Comparison of ENCODE assay signal across 8 mouse cellular contexts in genomic region chr1:74082841-74083463, GRCm38 (mm10). TPM values are rescaled to one million over a fixed set of nuclear protein-coding genes. Genes with fewer than 3 reads are reported as not detected.
DNase-seq lines count a peak whose midpoint lies in the region; ATAC-seq and TF ChIP-seq lines count a peak whose summit lies in the region.

No protein-coding gene starts in this region.

- no peaks in the 10 kb centered on the region for H3K36me3 ChIP-seq in E14TG2a.4 (ENCODE audit: insufficient read depth, low read length)
- H3K36me3 ChIP-seq in heart, postnatal 0 days (replicated peaks; ENCODE audit: control insufficient read depth, insufficient read depth, low read length) = no peaks in the 10 kb centered on the region
- peaks cover 11% of the 10 kb centered on the region for H3K36me3 ChIP-seq in limb, embryonic 13.5 days

- peak overlapping the region; percentile 37; the same call in 1 of the 2 replicates for H3K27ac ChIP-seq in heart, postnatal 0 days (ENCODE audit: low read depth)
- H3K27ac ChIP-seq in limb, embryonic 13.5 days = no peak overlapping the region

- no peak overlapping the region for H3K4me2 ChIP-seq in heart, postnatal 0 days (ENCODE audit: low read depth, low read length)
- no peak overlapping the region for H3K4me2 ChIP-seq in limb, embryonic 13.5 days (replicated peaks)

- peak; percentile 97 for TF ChIP-seq CTCF in E14TG2a.4 (conservative IDR thresholded peaks at IDR 0.05; ENCODE audit: low read length)
- TF ChIP-seq CTCF in heart, postnatal 0 days (IDR thresholded peaks at IDR 0.05; ENCODE audit: low read depth) = peak; percentile 88

- H3K9ac ChIP-seq in heart, postnatal 0 days (replicated peaks; ENCODE audit: low read depth, low read length) = no peak overlapping the region
- no peak overlapping the region for H3K9ac ChIP-seq in limb, embryonic 13.5 days

- TF ChIP-seq EP300 in heart, postnatal 0 days (IDR thresholded peaks at IDR 0.05; ENCODE audit: low read depth) = no peak

- H3K27me3 ChIP-seq in E14TG2a.4 (ENCODE audit: insufficient read depth, low read length) = peaks cover 26% of the 10 kb centered on the region; the same call in 1 of the 2 replicates
- H3K27me3 ChIP-seq in heart, postnatal 0 days (ENCODE audit: control insufficient read depth, insufficient read depth, low read length) = no peaks in the 10 kb centered on the region
- no peaks in the 10 kb centered on the region for H3K27me3 ChIP-seq in limb, embryonic 13.5 days

- intact Hi-C loops in heart, postnatal 25 days (cut with DNase I) = loop anchor here (2.0 kb wide), 1 partner anchor 40 kb away; no protein-coding TSS in a partner anchor

- peak; percentile 69 to 80 for DNase-seq in heart, adult 18-20 months
- no peak for DNase-seq in heart, postnatal 25 days (ENCODE audit: low spot score)
- DNase-seq in c-Kit-positive CD71-positive TER-119-positive erythroid progenitor cells, embryonic 14.5 days (ENCODE audit: low spot score) = peak; percentile 61
- peak; percentile 81 for DNase-seq in heart, postnatal 0 days (ENCODE audit: low spot score)
- no peak for DNase-seq in frontal cortex, postnatal 25 days (ENCODE audit: low spot score in 2 of 2)

- peaks cover 40% of the 10 kb centered on the region for H3K4me1 ChIP-seq in E14TG2a.4 (replicated peaks; ENCODE audit: low read depth, low read length)
- H3K4me1 ChIP-seq in heart, postnatal 0 days (ENCODE audit: control insufficient read depth, insufficient read depth) = peaks cover 26% of the 10 kb centered on the region
- H3K4me1 ChIP-seq in limb, embryonic 13.5 days = peaks cover 53% of the 10 kb centered on the region

- no peaks in the 10 kb centered on the region for H3K9me3 ChIP-seq in E14TG2a.4 (ENCODE audit: low read length)
- no peaks in the 10 kb centered on the region for H3K9me3 ChIP-seq in heart, postnatal 0 days (replicated peaks; ENCODE audit: control insufficient read depth, low read length)
- H3K9me3 ChIP-seq in limb, embryonic 13.5 days = no peaks in the 10 kb centered on the region

- no peak overlapping the region for H3K4me3 ChIP-seq in E14TG2a.4 (replicated peaks; ENCODE audit: low read length)
- H3K4me3 ChIP-seq in heart, postnatal 0 days (ENCODE audit: low read depth, low read length) = no peak overlapping the region
- H3K4me3 ChIP-seq in limb, embryonic 13.5 days = no peak overlapping the region

- ATAC-seq in heart, postnatal 0 days (ENCODE audit: insufficient read depth, low read depth) = peak; percentile 66
- ATAC-seq in limb, embryonic 13.5 days (ENCODE audit: low FRiP score, low read depth) = peak; percentile 16; the same call in 1 of the 2 replicates
- ATAC-seq in monocyte, adult 5-6 weeks (replicated peaks; ENCODE audit: insufficient number of reproducible peaks, low FRiP score, low TSS enrichment, poor library complexity, severe bottlenecking) = peak; percentile 51; the same call in 1 of the 2 replicates

- 18% methylated on average over 6 of the region's 6 CpGs for WGBS in heart, postnatal 0 days
- WGBS in limb, embryonic 13.5 days = 21% methylated on average over 6 of the region's 6 CpGs

RNA-seq across cellular contexts. Expression of gene Tns1, which starts 41.3 kb away (rescaled TPM):
- 100 to 1,000 TPM; 636 to 666 TPM for total RNA-seq in heart, adult 18-20 months (2021)
- total RNA-seq in heart, postnatal 25 days (2021) = 100 to 1,000 TPM; 679 to 701 TPM
- total RNA-seq in heart, postnatal 0 days (2014; rRNA removed; ENCODE audit: low replicate concordance) = 458 and 512 TPM in 2 replicates
- 108 and 125 TPM in 2 replicates for polyA plus RNA-seq in heart, postnatal 0 days (2015; fragmentation: Nextera tagmentation; extraction: Ambion mirVana)
- 44.4 and 45.1 TPM in 2 replicates for polyA plus RNA-seq in limb, embryonic 13.5 days (2015; fragmentation: Nextera tagmentation; extraction: Ambion mirVana)
- 1.9 to 2.9 TPM (median 2.0 TPM) in 3 replicates for total RNA-seq in monocyte, adult 5-6 weeks (2017)

RNA-seq across cellular contexts. Expression of gene Rufy4, which starts 42.4 kb away (rescaled TPM):
- total RNA-seq in heart, adult 18-20 months (2021) = under 1 TPM; 0.84 to 0.95 TPM
- 1 to 10 TPM; 1.1 to 1.5 TPM for total RNA-seq in heart, postnatal 25 days (2021)
- total RNA-seq in heart, postnatal 0 days (2014; rRNA removed; ENCODE audit: low replicate concordance) = 0.58 TPM in 1 of 2 replicates, not detected in the other
- 0.37 and 0.52 TPM in 2 replicates for polyA plus RNA-seq in heart, postnatal 0 days (2015; fragmentation: Nextera tagmentation; extraction: Ambion mirVana)
- 0.15 and 0.33 TPM in 2 replicates for polyA plus RNA-seq in limb, embryonic 13.5 days (2015; fragmentation: Nextera tagmentation; extraction: Ambion mirVana)
- total RNA-seq in monocyte, adult 5-6 weeks (2017) = 2.6 TPM in 1 of 3 replicates, not detected in the others

Comparison
In these comparisons a context has a peak if more than half of its experiments do, and no peak if none do; other contexts are left out.
1. DNase-seq: peak in heart, adult 18-20 months (2 of 2), c-Kit-positive CD71-positive TER-119-positive erythroid progenitor cells, embryonic 14.5 days (single experiment) and heart, postnatal 0 days (single experiment); none in heart, postnatal 25 days (single experiment) and frontal cortex, postnatal 25 days (0 of 2).
2. ATAC-seq: peak in every context shown above with its lines; median percentile 66 in heart, postnatal 0 days; 51 in monocyte, adult 5-6 weeks; 16 in limb, embryonic 13.5 days.
3. RNA of gene Tns1, which starts 41.3 kb away (total RNA-seq): 679 to 701 TPM in heart, postnatal 25 days, 636 to 666 TPM in heart, adult 18-20 months and 458 to 512 TPM in heart, postnatal 0 days; 1.9 to 2.9 TPM in monocyte, adult 5-6 weeks; every median in the first group is over 100 times any median in the second.